Mouse (Mus musculus): ENCODE data around the gene Tprn. TPM values are rescaled to one million over a fixed set of nuclear protein-coding genes. Genes with fewer than 3 reads are reported as not detected.

Gene Tprn
- 10.1 and 10.2 TPM in 2 replicates for polyA plus RNA-seq (2016; fragmentation: Nextera tagmentation; extraction: Ambion mirVana)

DNA sequence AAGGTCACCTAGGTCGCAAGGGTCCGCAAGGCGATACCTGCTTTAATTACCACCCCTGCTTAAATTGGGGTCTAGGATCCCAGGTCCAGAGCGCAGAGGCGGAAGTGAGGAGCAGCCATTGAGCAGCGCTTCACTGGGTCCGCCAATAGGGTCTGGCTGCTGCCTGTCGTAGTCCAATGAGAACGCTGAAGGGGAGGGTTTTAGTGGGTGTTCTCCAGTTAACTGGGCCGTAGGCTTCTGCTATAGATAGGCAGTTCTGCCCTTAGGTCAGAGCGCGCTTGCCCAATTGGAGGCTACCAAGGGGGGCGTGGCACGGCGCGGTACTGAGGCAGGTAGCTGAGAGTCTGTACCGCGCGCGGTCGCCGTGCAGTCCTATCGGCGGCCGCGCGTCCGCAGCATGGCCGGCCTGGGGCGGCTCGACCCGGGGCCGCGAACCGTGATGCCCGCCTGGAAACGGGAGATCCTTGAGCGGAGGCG, at the start of gene Tprn:
TSS of gene Tprn (plus strand) at position 328 of the 477 bp plus-strand sequence.
- Histone ChIP-seq H3K4me2 (replicated peaks) (peak within 1 kb of the TSS; percentile 99), H3K27ac (replicated peaks) (peak within 1 kb of the TSS; percentile 56), H3K4me1 (peaks cover 48% of the 10 kb centered on the region), H3K27me3 (peaks cover 30% of the 10 kb centered on the region), H3K36me3 (no peaks in the 10 kb centered on the region), H3K9ac (replicated peaks) (peak within 1 kb of the TSS; percentile 66), H3K4me3 (peak within 1 kb of the TSS; percentile 82), H3K9me3 (no peaks in the 10 kb centered on the region)
- under 1% methylated on average over 39 of the region's 39 CpGs for WGBS
- ATAC-seq (ENCODE audit: low FRiP score, low read depth) = peak; percentile 99

DNA sequence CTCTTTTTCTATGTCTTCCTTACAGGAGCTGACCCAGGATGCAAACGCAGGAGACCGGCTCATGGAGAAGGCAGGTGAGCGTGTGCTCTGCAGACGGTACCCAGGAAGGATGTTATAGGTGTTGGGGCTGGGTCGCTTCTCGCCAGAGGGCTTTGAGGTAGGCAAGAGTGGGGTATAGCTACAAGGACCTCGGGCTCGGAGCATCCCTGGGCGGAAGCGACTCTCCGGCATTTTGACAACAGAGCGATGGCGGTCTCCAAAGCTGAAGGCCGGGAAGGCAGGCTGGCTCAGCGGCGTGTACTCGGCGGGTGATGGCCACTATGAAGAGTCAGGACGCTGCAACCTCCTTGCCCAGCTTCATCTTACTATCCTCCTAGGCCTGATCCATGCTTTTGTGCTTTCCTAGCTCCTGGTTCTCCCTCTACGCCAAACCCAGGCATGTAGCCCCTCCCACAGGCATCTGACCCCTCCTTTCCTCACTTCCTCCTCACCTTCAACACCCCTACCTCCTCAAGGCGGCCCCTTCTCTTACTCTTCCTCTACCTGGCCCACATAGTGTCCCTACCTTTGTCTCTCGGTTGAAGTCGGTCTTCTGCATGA, 49.1 kb upstream of the Tprn start:
- Histone ChIP-seq H3K27me3 (peaks cover 15% of the 10 kb centered on the region), H3K4me3 (no peak overlapping the region), H3K36me3 (peaks cover under 1% of the 10 kb centered on the region; the same call in 1 of the 2 replicates), H3K9me3 (no peaks in the 10 kb centered on the region), H3K9ac (replicated peaks) (no peak overlapping the region), H3K4me2 (replicated peaks) (no peak overlapping the region), H3K27ac (replicated peaks) (no peak overlapping the region), H3K4me1 (peaks cover 22% of the 10 kb centered on the region)
- 63% methylated on average over 23 of the region's 23 CpGs for WGBS
- no peak for ATAC-seq (ENCODE audit: low FRiP score, low read depth)

DNA sequence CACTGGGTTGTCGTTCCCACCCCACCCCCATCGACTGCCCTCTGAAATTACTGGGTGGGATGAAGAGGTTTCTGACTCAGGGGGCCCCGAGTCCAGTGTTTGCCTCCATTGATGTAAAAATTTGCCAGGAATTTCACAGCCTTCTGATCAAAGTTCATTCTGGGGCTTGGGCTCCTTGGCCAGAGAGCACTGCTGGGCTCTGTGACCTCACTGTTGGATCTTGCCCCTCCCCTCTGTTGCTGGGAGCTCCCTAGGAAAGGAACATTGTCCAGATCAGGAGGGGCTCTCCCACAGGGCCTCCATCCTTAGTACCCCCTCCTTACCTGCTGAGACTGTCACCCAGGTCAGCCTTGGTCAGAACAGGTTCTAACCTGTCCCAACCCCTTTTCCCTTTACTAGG, 48.0 kb upstream of the Tprn start, which contains the start of gene Stpg3:
TSS of gene Stpg3 (minus strand) at position 194 of the 400 bp plus-strand sequence.
- WGBS = 67% methylated on average over 3 of the region's 3 CpGs

DNA sequence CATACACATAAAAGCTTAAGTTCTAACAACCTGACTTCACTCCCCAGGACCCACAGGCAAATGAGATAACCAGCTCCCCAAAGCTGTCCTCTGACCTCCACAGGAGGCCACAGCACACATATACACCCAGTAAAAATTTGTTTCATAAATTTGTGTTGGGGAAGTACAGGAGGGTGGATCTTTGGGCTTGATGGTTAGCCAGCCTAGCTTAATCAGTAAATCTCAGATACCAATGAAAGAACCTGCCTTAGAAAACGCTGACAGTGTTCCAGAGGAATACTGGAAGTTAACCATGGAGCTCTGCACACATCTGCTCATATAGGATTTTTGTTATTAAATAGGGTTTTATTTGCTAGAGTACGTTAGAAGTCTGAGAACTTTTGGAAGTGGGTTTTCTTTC, 44.8 kb upstream of the Tprn start:
- no peak overlapping the region for H3K9ac ChIP-seq (replicated peaks)
- H3K4me3 ChIP-seq = no peak overlapping the region
- no peak overlapping the region for H3K27ac ChIP-seq (replicated peaks)
- ATAC-seq (ENCODE audit: low FRiP score, low read depth) = no peak
- H3K9me3 ChIP-seq = no peaks in the 10 kb centered on the region
- H3K27me3 ChIP-seq = peaks cover 15% of the 10 kb centered on the region
- no peaks in the 10 kb centered on the region; the same call in 1 of the 2 replicates for H3K4me1 ChIP-seq
- no peak overlapping the region for H3K4me2 ChIP-seq (replicated peaks)
- H3K36me3 ChIP-seq = peaks cover 12% of the 10 kb centered on the region
- 64% methylated on average over 2 of the region's 2 CpGs for WGBS

More for the DNA sequence above, 48.0 kb upstream of the Tprn start, which contains the start of gene Stpg3:
- peaks cover 15% of the 10 kb centered on the region for H3K27me3 ChIP-seq
- no peak within 1 kb of the TSS for H3K4me3 ChIP-seq
- no peak within 1 kb of the TSS for H3K9ac ChIP-seq (replicated peaks)
- ATAC-seq (ENCODE audit: low FRiP score, low read depth) = no peak
- H3K9me3 ChIP-seq = no peaks in the 10 kb centered on the region
- no peak within 1 kb of the TSS for H3K27ac ChIP-seq (replicated peaks)
- no peak within 1 kb of the TSS for H3K4me2 ChIP-seq (replicated peaks)
- peaks cover 18% of the 10 kb centered on the region for H3K4me1 ChIP-seq
- no peaks in the 10 kb centered on the region for H3K36me3 ChIP-seq

DNA sequence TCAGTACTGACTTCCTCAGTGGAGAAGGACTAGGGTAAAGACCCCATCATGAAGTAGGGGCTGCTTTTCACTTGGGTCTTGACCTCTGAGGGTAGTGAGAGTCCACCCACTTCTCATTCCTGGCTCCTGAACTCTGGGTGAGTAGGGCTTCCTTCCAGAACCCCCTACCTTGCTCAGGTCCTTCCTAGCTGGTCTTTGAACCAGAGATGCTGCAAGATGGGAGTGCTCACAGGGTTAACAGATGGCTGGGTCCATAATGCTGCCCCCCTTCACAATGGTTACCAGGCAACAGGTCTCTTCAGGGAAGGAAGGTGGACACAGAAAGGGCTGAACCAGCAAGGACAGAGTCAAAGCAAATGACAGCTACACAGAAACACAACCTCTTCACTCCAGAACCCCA, 44.0 kb upstream of the Tprn start, which contains the start of gene Fam166a:
TSS of gene Fam166a (plus strand) at position 301 of the 400 bp plus-strand sequence.
- Histone ChIP-seq H3K9ac (replicated peaks) (0 out of 2 replicates have a peak within 1 kb of the TSS, but pooled peaks have one; percentile 20), H3K9me3 (no peaks in the 10 kb centered on the region), H3K27me3 (peaks cover 9% of the 10 kb centered on the region), H3K36me3 (peaks cover 12% of the 10 kb centered on the region), H3K27ac (replicated peaks) (no peak within 1 kb of the TSS), H3K4me2 (replicated peaks) (no peak within 1 kb of the TSS), H3K4me3 (no peak within 1 kb of the TSS), H3K4me1 (peaks cover 6% of the 10 kb centered on the region)
- ATAC-seq (ENCODE audit: low FRiP score, low read depth) = no peak

DNA sequence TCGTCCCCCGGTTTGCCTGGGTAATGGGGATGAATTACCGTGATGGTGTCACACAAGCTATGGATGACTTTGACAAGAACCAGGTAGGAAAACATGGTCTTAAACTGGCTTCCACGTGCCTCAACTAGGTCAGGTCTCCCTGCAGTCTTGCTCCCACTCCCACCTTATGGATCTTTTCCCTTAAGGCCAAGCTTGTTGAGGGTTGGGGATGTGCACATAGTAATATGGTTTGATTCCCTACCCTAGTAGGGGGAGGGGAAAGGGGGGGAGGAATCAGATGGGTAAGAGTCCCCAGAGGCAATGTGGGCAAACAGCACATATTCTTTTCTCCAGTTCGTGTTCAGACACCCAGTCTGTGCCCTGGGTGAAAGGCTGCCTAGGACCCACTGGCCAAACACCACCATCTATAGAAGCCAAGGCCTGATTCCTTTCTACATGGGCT, 41.1 kb upstream of the Tprn start:
- no peak for ATAC-seq (ENCODE audit: low FRiP score, low read depth)
- Histone ChIP-seq H3K27me3 (no peaks in the 10 kb centered on the region), H3K9me3 (no peaks in the 10 kb centered on the region), H3K4me1 (peaks cover 18% of the 10 kb centered on the region), H3K4me2 (replicated peaks) (no peak overlapping the region), H3K9ac (replicated peaks) (no peak overlapping the region), H3K27ac (replicated peaks) (no peak overlapping the region), H3K4me3 (no peak overlapping the region), H3K36me3 (peaks cover 12% of the 10 kb centered on the region)
- WGBS = 75% methylated on average over 5 of the region's 5 CpGs

DNA sequence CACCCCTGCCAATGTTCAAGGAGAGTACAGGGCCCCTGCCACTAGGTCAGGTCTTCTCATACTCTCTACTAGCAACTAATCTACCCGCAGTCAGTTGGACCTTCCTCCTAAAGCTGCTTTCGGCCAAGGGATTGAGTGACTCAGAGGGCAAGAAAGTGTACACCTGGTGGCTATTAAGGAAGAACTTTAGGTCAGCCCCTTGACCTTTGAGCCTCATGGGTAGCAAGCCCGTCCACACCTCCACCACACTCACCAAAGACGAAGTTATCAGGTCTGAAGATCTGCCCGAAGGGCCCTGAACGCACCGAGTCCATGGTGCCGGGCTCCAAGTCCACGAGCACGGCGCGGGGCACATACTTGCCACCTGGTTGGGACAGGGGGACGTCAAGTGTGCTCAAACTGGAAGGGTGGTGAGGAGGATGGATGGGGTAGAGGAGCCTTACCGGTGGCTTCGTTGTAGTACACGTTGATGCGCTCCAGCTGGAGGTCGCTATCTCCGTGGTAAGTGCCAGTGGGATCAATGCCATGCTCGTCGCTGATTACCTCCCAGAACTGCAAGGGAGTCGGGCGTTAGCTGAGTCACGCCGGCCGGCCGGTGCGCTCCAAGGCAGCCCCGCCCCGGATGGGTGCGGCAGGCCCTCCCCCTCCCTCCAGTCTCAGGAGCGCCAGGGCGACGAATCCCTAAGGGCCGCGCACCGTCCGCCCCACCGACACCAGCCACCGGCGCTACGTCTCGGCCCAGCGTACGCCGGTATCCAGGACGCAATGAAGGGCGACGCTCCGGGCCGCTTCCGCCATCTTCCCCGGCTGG, 38.5 kb upstream of the Tprn start:
- H3K9ac ChIP-seq (replicated peaks) = peak overlapping the region; percentile 81
- peak overlapping the region; percentile 89 for H3K27ac ChIP-seq (replicated peaks)
- ATAC-seq (ENCODE audit: low FRiP score, low read depth) = peak; percentile 14
- WGBS = 2% methylated on average over 52 of the region's 53 CpGs
- no peaks in the 10 kb centered on the region for H3K9me3 ChIP-seq
- H3K4me2 ChIP-seq (replicated peaks) = peak overlapping the region; percentile 96
- peaks cover 20% of the 10 kb centered on the region for H3K4me1 ChIP-seq
- no peaks in the 10 kb centered on the region for H3K27me3 ChIP-seq
- peak overlapping the region; percentile 72 for H3K4me3 ChIP-seq
- peaks cover 12% of the 10 kb centered on the region for H3K36me3 ChIP-seq

DNA sequence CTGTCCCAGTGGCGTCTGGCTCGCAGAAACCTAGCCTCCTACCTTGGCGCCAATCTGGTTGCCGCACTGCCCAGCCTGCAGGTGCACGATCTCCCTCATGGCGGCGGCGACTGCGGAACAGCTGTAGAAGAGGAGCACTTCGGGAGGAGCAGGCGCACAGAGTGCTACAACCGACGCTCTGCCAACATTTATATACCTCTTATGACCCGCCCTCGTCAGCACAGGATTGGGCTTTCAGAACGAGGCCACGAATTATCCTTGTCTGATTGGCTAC, 38.0 kb upstream of the Tprn start, which contains the start of gene Tubb4b:
TSS of gene Tubb4b (minus strand) at position 211 of the 274 bp plus-strand sequence.
- peaks cover 5% of the 10 kb centered on the region; the same call in 1 of the 2 replicates for H3K27me3 ChIP-seq
- ATAC-seq (ENCODE audit: low FRiP score, low read depth) = no peak
- no peaks in the 10 kb centered on the region for H3K9me3 ChIP-seq
- peak within 1 kb of the TSS; percentile 96 for H3K4me2 ChIP-seq (replicated peaks)
- peak within 1 kb of the TSS; percentile 72 for H3K4me3 ChIP-seq
- H3K36me3 ChIP-seq = peaks cover 12% of the 10 kb centered on the region
- under 1% methylated on average over 17 of the region's 17 CpGs for WGBS
- H3K9ac ChIP-seq (replicated peaks) = peak within 1 kb of the TSS; percentile 81
- H3K4me1 ChIP-seq = peaks cover 22% of the 10 kb centered on the region
- peak within 1 kb of the TSS; percentile 97 for H3K27ac ChIP-seq (replicated peaks)

DNA sequence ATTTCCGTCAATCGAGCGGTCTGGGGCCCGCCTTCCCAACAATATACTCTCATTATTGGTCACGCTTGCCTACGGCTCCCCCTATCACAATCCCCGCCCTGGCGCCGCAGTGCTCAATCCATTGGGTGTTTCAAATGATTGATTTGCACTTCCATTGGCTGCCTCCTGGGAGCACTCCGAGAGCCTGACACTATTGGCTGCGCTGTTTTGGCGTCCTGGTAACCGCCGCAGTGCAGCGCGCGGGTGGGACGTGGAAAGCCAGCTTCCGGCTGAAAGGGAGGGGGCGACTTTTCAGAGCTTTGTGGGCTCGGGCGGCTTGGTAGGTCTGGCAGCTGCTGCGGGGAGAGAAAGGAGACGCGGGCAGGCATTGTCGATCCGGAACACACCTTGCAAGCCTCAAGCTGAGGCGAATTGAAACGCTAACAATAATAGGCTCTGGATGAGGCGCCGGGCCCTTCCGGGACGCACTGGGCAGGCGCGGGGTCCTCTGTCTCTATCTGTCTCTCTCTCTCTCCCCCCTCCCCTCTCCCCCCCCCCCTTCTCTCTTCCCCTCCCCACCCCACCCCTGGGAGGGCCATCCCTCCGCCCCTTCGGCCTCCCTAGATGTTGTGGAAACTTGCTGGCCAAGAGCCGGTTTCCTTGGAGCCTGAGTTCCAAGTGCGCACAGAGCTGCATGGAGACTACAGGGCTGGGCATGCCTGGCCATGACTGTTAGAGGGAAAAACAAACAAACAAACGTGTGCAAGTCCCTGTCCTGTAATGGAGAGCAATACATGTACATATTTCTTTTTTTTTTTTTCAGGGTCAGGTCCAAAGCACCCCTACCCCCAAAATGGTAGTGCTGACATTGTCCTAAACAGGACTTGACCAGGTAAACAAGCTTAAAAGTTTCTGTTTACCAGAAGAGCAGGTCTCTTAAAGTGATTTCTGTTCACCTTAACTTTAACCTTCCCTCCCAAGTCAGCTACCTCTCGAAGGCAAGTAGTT, 37.4 kb upstream of the Tprn start:
- H3K4me1 ChIP-seq = peaks cover 22% of the 10 kb centered on the region
- H3K36me3 ChIP-seq = peaks cover 12% of the 10 kb centered on the region
- H3K27ac ChIP-seq (replicated peaks) = peak overlapping the region; percentile 97
- H3K4me3 ChIP-seq = peak overlapping the region; percentile 72
- peaks cover 11% of the 10 kb centered on the region for H3K27me3 ChIP-seq
- H3K4me2 ChIP-seq (replicated peaks) = peak overlapping the region; percentile 52
- H3K9ac ChIP-seq (replicated peaks) = peak overlapping the region; percentile 60
- WGBS = 2% methylated on average over 39 of the region's 41 CpGs
- H3K9me3 ChIP-seq = no peaks in the 10 kb centered on the region
- peak; percentile 97 for ATAC-seq (ENCODE audit: low FRiP score, low read depth)

DNA sequence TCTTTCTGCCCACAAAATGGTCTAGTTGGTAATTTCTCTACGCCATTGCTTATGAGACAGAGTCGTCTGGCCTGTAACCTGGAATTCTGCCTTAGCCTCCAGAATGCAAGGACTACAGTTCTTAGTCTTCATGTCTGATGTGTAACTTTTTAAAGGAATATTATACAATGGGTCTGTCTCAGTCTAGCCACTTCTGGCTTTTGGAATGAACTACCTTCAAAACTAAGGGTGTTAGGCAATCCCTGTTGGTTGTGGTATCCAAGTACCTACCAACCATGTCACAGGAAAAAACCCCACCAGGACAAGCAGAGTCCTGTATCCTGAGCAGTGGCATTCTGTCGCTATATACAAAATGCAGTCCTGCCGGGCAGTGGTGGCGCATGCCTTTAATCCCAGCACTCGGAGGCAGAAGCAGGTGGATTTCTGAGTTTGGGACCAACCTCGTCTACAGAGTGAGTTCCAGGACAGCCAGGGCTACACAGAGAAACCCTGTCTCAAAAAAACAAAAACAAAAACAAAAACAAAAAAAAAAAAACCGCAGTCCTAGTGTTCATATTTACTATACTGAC, 36.5 kb upstream of the Tprn start:
- H3K27ac ChIP-seq (replicated peaks) = peak overlapping the region; percentile 97
- H3K4me2 ChIP-seq (replicated peaks) = peak overlapping the region; percentile 52
- ATAC-seq (ENCODE audit: low FRiP score, low read depth) = no peak
- no peaks in the 10 kb centered on the region for H3K9me3 ChIP-seq
- peaks cover 22% of the 10 kb centered on the region for H3K4me1 ChIP-seq
- peaks cover 18% of the 10 kb centered on the region for H3K27me3 ChIP-seq
- H3K36me3 ChIP-seq = peaks cover 12% of the 10 kb centered on the region
- H3K4me3 ChIP-seq = peak overlapping the region; percentile 72
- WGBS = 74% methylated on average over 8 of the region's 8 CpGs
- H3K9ac ChIP-seq (replicated peaks) = peak overlapping the region; percentile 60; the same call in 1 of the 2 replicates

DNA sequence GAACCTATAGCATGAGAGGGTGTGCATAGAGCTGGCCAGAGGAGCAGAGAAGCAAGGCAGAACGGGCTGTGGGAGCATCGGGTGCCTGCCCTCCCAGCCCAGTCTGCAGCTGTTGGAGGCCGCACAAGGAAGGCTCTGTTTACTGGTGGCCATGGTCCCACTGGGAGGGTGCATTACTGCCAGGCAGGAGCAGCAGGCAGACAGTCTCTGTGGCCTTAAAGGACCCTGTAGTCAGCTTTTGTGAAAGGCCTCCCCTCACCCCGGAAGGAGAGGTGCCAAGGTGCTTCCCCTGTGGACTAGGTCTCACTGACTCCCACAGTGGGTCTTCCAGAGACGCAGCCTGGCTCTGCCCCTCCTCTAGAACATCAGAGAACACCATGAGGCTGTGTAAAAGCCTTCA, 35.6 kb upstream of the Tprn start:
- no peak for ATAC-seq (ENCODE audit: low FRiP score, low read depth)
- no peak overlapping the region for H3K9ac ChIP-seq (replicated peaks)
- H3K27ac ChIP-seq (replicated peaks) = no peak overlapping the region

More for the DNA sequence above, 35.6 kb upstream of the Tprn start:
- Histone ChIP-seq H3K4me1 (peaks cover 22% of the 10 kb centered on the region), H3K27me3 (peaks cover 18% of the 10 kb centered on the region), H3K4me2 (replicated peaks) (no peak overlapping the region), H3K36me3 (peaks cover 2% of the 10 kb centered on the region), H3K4me3 (no peak overlapping the region), H3K9me3 (no peaks in the 10 kb centered on the region)
- WGBS = 86% methylated on average over 5 of the region's 5 CpGs
